Mouse (Mus musculus) heart, embryonic 11.5 days (tissue): ENCODE measurements around the gene Hs6st3. TPM values are rescaled to one million over a fixed set of nuclear protein-coding genes. Genes with fewer than 3 reads are reported as not detected.

Source experiments
- ATAC-seq: fragments of 200-750 bp; cut with Nextera tagmentation; replicated peaks from 2 replicates; pipeline ENCODE4 v1.8.0; 2017; ENCODE audit warnings: moderate library complexity; ENCODE audit not compliant: insufficient number of reproducible peaks, low FRiP score, low TSS enrichment
- H3K27ac ChIP-seq: fragments of 300-500 bp; sonication (generic); 2 replicates; pipeline ENCODE4 v1.5.1; 2014; ENCODE audit warnings: mild to moderate bottlenecking, low read depth, low read length
- H3K27me3 ChIP-seq: fragments of 300-500 bp; sonication (generic); 2 replicates; pipeline ENCODE4 v1.6.1; 2014; ENCODE audit warnings: mild to moderate bottlenecking, low read length, mixed read lengths; ENCODE audit not compliant: control insufficient read depth, insufficient read depth
- H3K36me3 ChIP-seq: fragments of 300-500 bp; sonication (generic); 2 replicates; pipeline ENCODE4 v1.6.1; 2014; ENCODE audit warnings: mild to moderate bottlenecking, low read length, moderate library complexity, mixed read lengths; ENCODE audit not compliant: control insufficient read depth, insufficient read depth
- H3K4me1 ChIP-seq: fragments of 300-500 bp; sonication (generic); 2 replicates; pipeline ENCODE4 v1.6.1; 2014; ENCODE audit warnings: low read length; ENCODE audit not compliant: control insufficient read depth, insufficient read depth
- H3K4me2 ChIP-seq: fragments of 300-500 bp; sonication (generic); 2 replicates; pipeline ENCODE4 v1.6.1; 2014; ENCODE audit warnings: mild to moderate bottlenecking, moderate library complexity
- H3K4me3 ChIP-seq: fragments of 300-500 bp; sonication (generic); 2 replicates; pipeline ENCODE4 v1.5.1; 2014; ENCODE audit warnings: low read depth, low read length
- H3K9ac ChIP-seq: fragments of 300-500 bp; sonication (generic); 2 replicates; pipeline ENCODE4 v1.6.1; 2014; ENCODE audit warnings: mild to moderate bottlenecking, low read depth, low read length, moderate library complexity
- H3K9me3 ChIP-seq: fragments of 300-500 bp; sonication (generic); replicated peaks from 2 replicates; pipeline ENCODE4 v1.6.1; 2016; ENCODE audit warnings: low read length; ENCODE audit not compliant: control insufficient read depth
- WGBS: fragments of 180-500 bp; shearing (Covaris S2); extraction: QIAGEN DNeasy Blood & Tissue Kit; methylation state at CpG from one replicate; pipeline ENCODE4 v1.1.7; 2014; ENCODE audit not compliant: insufficient replicate concordance; 5-methylcytosine and 5-hydroxymethylcytosine counted together
- polyA plus RNA-seq: library from polyadenylated mRNA; unstranded; fragments of >200 nt; fragmentation: Nextera tagmentation; extraction: Ambion mirVana; gene quantifications from 2 replicates; pipeline ENCODE4 v1.2.1, GENCODE M21; 2014

Hs6st3 gene
- 0.20 TPM in 1 of 2 replicates, not detected in the other for polyA plus RNA-seq

DNA sequence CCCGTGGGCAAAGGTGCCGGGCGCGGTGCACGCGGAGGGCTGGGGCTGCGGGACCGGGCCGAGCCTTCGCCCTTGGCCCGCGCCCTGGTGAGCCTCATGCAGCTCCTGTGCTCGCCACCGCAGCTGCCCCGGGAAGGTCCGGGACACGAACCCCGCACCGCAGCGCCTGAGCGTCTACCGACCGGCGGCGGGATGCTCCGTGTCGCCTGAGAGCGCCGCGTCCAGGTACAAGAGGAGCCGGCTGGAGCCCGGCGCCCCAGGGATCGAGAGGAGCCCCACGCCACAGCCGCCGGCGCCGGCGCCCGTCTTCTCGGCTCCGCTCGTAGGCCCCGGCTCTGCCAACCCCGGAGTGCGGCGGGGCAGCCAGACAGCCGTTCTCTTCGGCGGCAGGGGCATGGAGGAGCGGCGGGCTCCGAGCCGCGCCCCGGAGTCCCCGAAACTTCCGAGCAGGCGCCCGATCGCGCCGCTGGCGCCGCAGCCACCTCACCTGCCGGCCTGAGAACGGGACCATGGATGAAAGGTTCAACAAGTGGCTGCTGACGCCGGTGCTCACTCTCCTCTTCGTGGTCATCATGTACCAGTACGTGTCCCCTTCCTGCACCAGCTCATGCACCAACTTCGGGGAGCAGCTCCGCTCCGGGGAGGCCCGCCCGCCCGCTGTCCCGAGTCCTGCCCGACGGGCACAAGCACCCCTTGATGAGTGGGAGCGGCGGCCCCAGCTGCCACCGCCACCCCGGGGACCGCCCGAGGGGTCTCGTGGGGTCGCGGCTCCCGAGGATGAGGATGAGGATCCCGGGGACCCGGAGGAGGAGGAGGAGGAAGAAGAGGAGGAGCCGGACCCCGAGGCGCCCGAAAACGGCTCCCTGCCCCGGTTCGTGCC lies at the start of gene Hs6st3:
Gene Hs6st3, plus strand, starts transcription at position 436 of the 880 bp plus-strand sequence.
- Histone ChIP-seq H3K4me3 (peak within 1 kb of the TSS; percentile 70), H3K27me3 (peaks cover 50% of the 10 kb centered on the region), H3K36me3 (no peaks in the 10 kb centered on the region), H3K4me1 (peaks cover 5% of the 10 kb centered on the region; the same call in 1 of the 2 replicates), H3K9me3 (no peaks in the 10 kb centered on the region), H3K4me2 (peak within 1 kb of the TSS; percentile 99), H3K27ac (no peak within 1 kb of the TSS), H3K9ac (peak within 1 kb of the TSS; percentile 67)
- no peak for ATAC-seq
- WGBS: under 1% methylated on average over 88 of the region's 100 CpGs

- Histone ChIP-seq H3K27ac (peak within 1 kb of the TSS; percentile 66; the same call in 1 of the 2 replicates), H3K4me1 (no peaks in the 10 kb centered on the region), H3K9ac (peak within 1 kb of the TSS; percentile 88), H3K27me3 (no peaks in the 10 kb centered on the region), H3K4me2 (peak within 1 kb of the TSS; percentile 91), H3K9me3 (no peaks in the 10 kb centered on the region), H3K4me3 (peak within 1 kb of the TSS; percentile 79), H3K36me3 (no peaks in the 10 kb centered on the region)
- ATAC-seq: peak; percentile 79
- under 1% methylated on average over 71 of the region's 72 CpGs for WGBS
These were observed 39.1 kb upstream of the Hs6st3 start, which contains the start of gene Uggt2 for GRCm38 (mm10) chr14:119098851-119099569. Gene Uggt2 (minus strand): TSS chr14:119099430.

DNA sequence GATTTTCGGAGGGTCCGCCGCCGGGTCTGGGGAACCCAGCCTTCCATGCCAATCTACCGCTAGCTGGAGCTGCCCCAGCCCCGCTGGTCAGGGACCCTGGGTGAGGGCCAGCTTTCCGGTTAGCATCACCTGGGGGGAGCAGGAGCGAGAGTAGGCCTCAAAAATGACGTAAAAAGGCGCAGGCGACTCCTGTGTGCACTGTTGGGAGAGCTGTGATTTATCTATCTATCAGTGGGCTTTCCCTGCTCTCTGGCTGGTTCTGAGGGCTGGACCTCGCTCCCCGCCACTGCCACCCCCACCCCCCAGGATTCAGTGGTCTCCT lies 38.6 kb upstream of the Hs6st3 start:
- Histone ChIP-seq H3K4me1 (no peaks in the 10 kb centered on the region), H3K36me3 (no peaks in the 10 kb centered on the region), H3K9ac (peak overlapping the region; percentile 88), H3K9me3 (no peaks in the 10 kb centered on the region), H3K4me3 (peak overlapping the region; percentile 79), H3K27me3 (no peaks in the 10 kb centered on the region), H3K27ac (0 out of 2 replicates have a peak overlapping the region, but pooled peaks have one; percentile 66), H3K4me2 (peak overlapping the region; percentile 91)
- ATAC-seq: peak; percentile 74
- WGBS: 1% methylated on average over 13 of the region's 13 CpGs

GRCm38 (mm10) chr14:119107591-119107990 lies 30.6 kb upstream of the Hs6st3 start:
- no peak for ATAC-seq
- no peaks in the 10 kb centered on the region for H3K9me3 ChIP-seq
- H3K27me3 ChIP-seq: no peaks in the 10 kb centered on the region
- H3K27ac ChIP-seq: no peak overlapping the region
- H3K4me3 ChIP-seq: no peak overlapping the region
- H3K9ac ChIP-seq: no peak overlapping the region
- no peaks in the 10 kb centered on the region for H3K36me3 ChIP-seq
- WGBS: 85% methylated on average over 8 of the region's 8 CpGs
- no peaks in the 10 kb centered on the region for H3K4me1 ChIP-seq
- no peak overlapping the region for H3K4me2 ChIP-seq

DNA sequence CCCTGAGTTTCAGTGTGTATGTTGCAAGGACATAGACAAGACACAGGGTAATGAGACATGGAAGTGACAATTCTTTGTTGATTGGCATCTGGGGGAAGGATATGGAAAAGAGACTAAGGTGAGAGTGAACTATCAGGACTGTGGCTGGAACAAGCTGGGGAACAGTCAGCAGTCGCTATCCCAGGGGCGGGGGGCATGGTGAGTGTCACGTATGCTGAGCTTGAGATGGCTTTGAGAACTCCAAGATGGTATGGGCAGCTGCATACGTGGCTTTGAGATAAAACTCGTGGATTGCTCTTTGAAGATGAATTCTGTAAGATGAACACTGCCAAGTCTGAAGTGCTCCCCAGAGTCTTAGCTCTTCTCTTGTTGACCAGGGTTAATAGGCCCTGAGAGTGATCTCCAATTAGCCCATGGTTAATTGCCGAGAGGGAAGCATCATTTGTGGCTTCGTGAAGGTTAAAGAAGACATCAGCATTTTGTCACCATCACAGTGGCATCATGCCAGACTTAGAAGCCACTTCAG lies 29.3 kb upstream of the Hs6st3 start:
- H3K4me3 ChIP-seq: no peak overlapping the region
- no peak overlapping the region for H3K4me2 ChIP-seq
- no peaks in the 10 kb centered on the region for H3K4me1 ChIP-seq
- H3K27ac ChIP-seq: no peak overlapping the region
- 59% methylated on average over 7 of the region's 7 CpGs for WGBS
- H3K9ac ChIP-seq: no peak overlapping the region
- H3K36me3 ChIP-seq: no peaks in the 10 kb centered on the region
- no peaks in the 10 kb centered on the region for H3K9me3 ChIP-seq
- ATAC-seq: no peak
- no peaks in the 10 kb centered on the region for H3K27me3 ChIP-seq

GRCm38 (mm10) chr14:119109776-119110218 lies 28.3 kb upstream of the Hs6st3 start:
- Histone ChIP-seq H3K9me3 (no peaks in the 10 kb centered on the region), H3K4me2 (no peak overlapping the region), H3K27ac (no peak overlapping the region), H3K9ac (no peak overlapping the region), H3K27me3 (no peaks in the 10 kb centered on the region), H3K4me1 (no peaks in the 10 kb centered on the region), H3K36me3 (no peaks in the 10 kb centered on the region), H3K4me3 (no peak overlapping the region)
- no peak for ATAC-seq
- 80% methylated on average over 3 of the region's 3 CpGs for WGBS

DNA sequence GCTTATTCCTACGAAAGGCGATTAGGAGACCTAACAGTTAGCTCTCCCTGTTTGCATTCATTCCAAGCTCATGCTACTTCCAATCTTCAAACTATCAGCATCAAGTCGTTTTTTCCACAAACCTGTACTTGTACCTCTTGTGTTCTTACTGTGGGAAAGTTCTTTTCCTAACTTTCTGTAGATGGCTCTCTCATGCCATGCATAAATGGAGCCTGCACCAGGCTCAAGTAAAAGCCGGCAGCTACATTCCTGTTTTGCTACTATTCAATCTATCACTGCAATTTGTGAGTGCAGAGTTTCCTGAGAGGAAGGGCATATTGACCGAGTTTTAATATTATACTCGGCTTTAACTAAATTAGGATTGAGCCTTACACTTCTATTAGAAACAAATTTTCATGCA lies 25.6 kb upstream of the Hs6st3 start:
- no peaks in the 10 kb centered on the region for H3K36me3 ChIP-seq
- no peak overlapping the region for H3K9ac ChIP-seq
- no peaks in the 10 kb centered on the region for H3K4me1 ChIP-seq
- no peak overlapping the region for H3K27ac ChIP-seq
- no peak for ATAC-seq
- no peak overlapping the region for H3K4me3 ChIP-seq
- H3K27me3 ChIP-seq: no peaks in the 10 kb centered on the region
- H3K9me3 ChIP-seq: no peaks in the 10 kb centered on the region
- 65% methylated on average over 6 of the region's 6 CpGs for WGBS
- H3K4me2 ChIP-seq: no peak overlapping the region

GRCm38 (mm10) chr14:119123582-119123981 lies 14.6 kb upstream of the Hs6st3 start:
- WGBS: 4% methylated on average over 12 of the region's 12 CpGs
- ATAC-seq: no peak
- Histone ChIP-seq H3K4me1 (no peaks in the 10 kb centered on the region), H3K9me3 (no peaks in the 10 kb centered on the region), H3K27me3 (no peaks in the 10 kb centered on the region), H3K4me3 (peak overlapping the region; percentile 40), H3K4me2 (peak overlapping the region; percentile 63), H3K36me3 (no peaks in the 10 kb centered on the region), H3K27ac (no peak overlapping the region), H3K9ac (peak overlapping the region; percentile 59; the same call in 1 of the 2 replicates)
